Mouse (Mus musculus): ENCODE measurements around the gene Mfsd4b4. TPM values are rescaled to one million over a fixed set of nuclear protein-coding genes. Genes with fewer than 3 reads are reported as not detected.
A peak's percentile ranks its signal among the peaks of the same experiment; 100 is the strongest.

Mfsd4b4 gene
- total and polyA plus RNA-seq, 2 experiments, result 1.7 to 3.3 TPM

GRCm38 (mm10) chr10:39888621-39889020 lies 10.4 kb downstream of the Mfsd4b4 start:
- no peak overlapping the region for H3K27ac ChIP-seq (replicated peaks; ENCODE audit: insufficient read depth, low read depth, low read length)
- TF ChIP-seq POLR2A (IDR thresholded peaks at IDR 0.05; ENCODE audit: extremely low read depth, insufficient read depth, low read length) (no peak), CTCF (IDR thresholded peaks at IDR 0.05; ENCODE audit: low read depth, low read length) (no peak)
- no peak overlapping the region for H3K9ac ChIP-seq (ENCODE audit: low read depth, low read length)
- WGBS, result 22% methylated on average over 3 of the region's 3 CpGs
- H3K4me3 ChIP-seq (ENCODE audit: insufficient read depth, low read depth, low read length), result no peak overlapping the region
- peaks cover 3% of the 10 kb centered on the region; the same call in 1 of the 2 replicates for H3K36me3 ChIP-seq (ENCODE audit: control insufficient read depth, insufficient read depth, low read length)
- peak; percentile 37 for DNase-seq (ENCODE audit: extremely low read depth, low read depth, low spot score)
- no peaks in the 10 kb centered on the region for H3K27me3 ChIP-seq (ENCODE audit: control insufficient read depth, insufficient read depth, low read length)
- H3K79me2 ChIP-seq (ENCODE audit: control insufficient read depth, insufficient read depth, low read length), result no peaks in the 10 kb centered on the region
- H3K4me1 ChIP-seq (ENCODE audit: control insufficient read depth, insufficient read depth, low read length), result no peaks in the 10 kb centered on the region

- peaks cover 47% of the 10 kb centered on the region for H3K36me3 ChIP-seq (ENCODE audit: control insufficient read depth, insufficient read depth, low read length)
- no peaks in the 10 kb centered on the region for H3K27me3 ChIP-seq (ENCODE audit: control insufficient read depth, insufficient read depth, low read length)
- TF ChIP-seq CTCF (IDR thresholded peaks at IDR 0.05; ENCODE audit: low read depth, low read length) (no peak), POLR2A (IDR thresholded peaks at IDR 0.05; ENCODE audit: extremely low read depth, insufficient read depth, low read length) (no peak)
- no peak overlapping the region for H3K4me3 ChIP-seq (ENCODE audit: insufficient read depth, low read depth, low read length)
- no peak overlapping the region for H3K9ac ChIP-seq (ENCODE audit: low read depth, low read length)
- 88% methylated on average over 2 of the region's 2 CpGs for WGBS
- H3K27ac ChIP-seq (replicated peaks; ENCODE audit: insufficient read depth, low read depth, low read length), result no peak overlapping the region
- H3K79me2 ChIP-seq (ENCODE audit: control insufficient read depth, insufficient read depth, low read length), result no peaks in the 10 kb centered on the region
- DNase-seq (ENCODE audit: extremely low read depth, low read depth, low spot score), result no peak
- H3K4me1 ChIP-seq (ENCODE audit: control insufficient read depth, insufficient read depth, low read length), result no peaks in the 10 kb centered on the region
These were observed 33.5 kb downstream of the Mfsd4b4 start for GRCm38 (mm10) chr10:39865509-39865908.

GRCm38 (mm10) chr10:39842621-39843020 lies 56.4 kb downstream of the Mfsd4b4 start:
- Histone ChIP-seq H3K79me2 (ENCODE audit: control insufficient read depth, insufficient read depth, low read length) (no peaks in the 10 kb centered on the region), H3K4me1 (ENCODE audit: control insufficient read depth, insufficient read depth, low read length) (no peaks in the 10 kb centered on the region), H3K27ac (replicated peaks; ENCODE audit: insufficient read depth, low read depth, low read length) (no peak overlapping the region), H3K36me3 (ENCODE audit: control insufficient read depth, insufficient read depth, low read length) (peaks cover 30% of the 10 kb centered on the region), H3K9ac (ENCODE audit: low read depth, low read length) (no peak overlapping the region), H3K27me3 (ENCODE audit: control insufficient read depth, insufficient read depth, low read length) (no peaks in the 10 kb centered on the region), H3K4me3 (ENCODE audit: insufficient read depth, low read depth, low read length) (no peak overlapping the region)
- 92% methylated on average over 1 of the region's 1 CpGs for WGBS
- no peak for DNase-seq (ENCODE audit: extremely low read depth, low read depth, low spot score)
- TF ChIP-seq CTCF (IDR thresholded peaks at IDR 0.05; ENCODE audit: low read depth, low read length), result no peak
- TF ChIP-seq POLR2A (IDR thresholded peaks at IDR 0.05; ENCODE audit: extremely low read depth, insufficient read depth, low read length), result no peak

Other genes with a start within 250 kb of the Mfsd4b4 start
- 11.1 and 17.0 TPM in 2 replicates for gene Rev3l, start 167.1 kb downstream of the Mfsd4b4 start, total RNA-seq (2014; rRNA removed)
- 4.7 and 5.0 TPM in 2 replicates for gene Rev3l, start 167.1 kb downstream of the Mfsd4b4 start, polyA plus RNA-seq (2012; rRNA removed)
- gene Mfsd4b2, start 27.7 kb upstream of the Mfsd4b4 start, total RNA-seq (2014; rRNA removed), result not detected in 2 replicates
- not detected in 2 replicates for gene Mfsd4b2, start 27.7 kb upstream of the Mfsd4b4 start, polyA plus RNA-seq (2012; rRNA removed)
- gene Mfsd4b3, start 60.9 kb upstream of the Mfsd4b4 start, total RNA-seq (2014; rRNA removed), result 21.8 and 25.0 TPM in 2 replicates
- gene Mfsd4b3, start 60.9 kb upstream of the Mfsd4b4 start, polyA plus RNA-seq (2012; rRNA removed), result 14.2 and 17.2 TPM in 2 replicates
- 1.0 and 1.1 TPM in 2 replicates for gene Mfsd4b5, start 87.4 kb upstream of the Mfsd4b4 start, total RNA-seq (2014; rRNA removed)
- 0.62 and 0.92 TPM in 2 replicates for gene Mfsd4b5, start 87.4 kb upstream of the Mfsd4b4 start, polyA plus RNA-seq (2012; rRNA removed)
- gene Mfsd4b1, start 126.0 kb upstream of the Mfsd4b4 start, total RNA-seq (2014; rRNA removed), result 47.8 and 48.0 TPM in 2 replicates
- 28.7 and 30.2 TPM in 2 replicates for gene Mfsd4b1, start 126.0 kb upstream of the Mfsd4b4 start, polyA plus RNA-seq (2012; rRNA removed)
- gene Slc16a10, start 243.0 kb upstream of the Mfsd4b4 start, total RNA-seq (2014; rRNA removed), result 72.2 and 76.0 TPM in 2 replicates
- 55.4 and 61.4 TPM in 2 replicates for gene Slc16a10, start 243.0 kb upstream of the Mfsd4b4 start, polyA plus RNA-seq (2012; rRNA removed)

Data from liver, adult 2 months (tissue).